Mouse (Mus musculus): ENCODE results near the gene Cdc14b.

The Cdc14b gene

DNA sequence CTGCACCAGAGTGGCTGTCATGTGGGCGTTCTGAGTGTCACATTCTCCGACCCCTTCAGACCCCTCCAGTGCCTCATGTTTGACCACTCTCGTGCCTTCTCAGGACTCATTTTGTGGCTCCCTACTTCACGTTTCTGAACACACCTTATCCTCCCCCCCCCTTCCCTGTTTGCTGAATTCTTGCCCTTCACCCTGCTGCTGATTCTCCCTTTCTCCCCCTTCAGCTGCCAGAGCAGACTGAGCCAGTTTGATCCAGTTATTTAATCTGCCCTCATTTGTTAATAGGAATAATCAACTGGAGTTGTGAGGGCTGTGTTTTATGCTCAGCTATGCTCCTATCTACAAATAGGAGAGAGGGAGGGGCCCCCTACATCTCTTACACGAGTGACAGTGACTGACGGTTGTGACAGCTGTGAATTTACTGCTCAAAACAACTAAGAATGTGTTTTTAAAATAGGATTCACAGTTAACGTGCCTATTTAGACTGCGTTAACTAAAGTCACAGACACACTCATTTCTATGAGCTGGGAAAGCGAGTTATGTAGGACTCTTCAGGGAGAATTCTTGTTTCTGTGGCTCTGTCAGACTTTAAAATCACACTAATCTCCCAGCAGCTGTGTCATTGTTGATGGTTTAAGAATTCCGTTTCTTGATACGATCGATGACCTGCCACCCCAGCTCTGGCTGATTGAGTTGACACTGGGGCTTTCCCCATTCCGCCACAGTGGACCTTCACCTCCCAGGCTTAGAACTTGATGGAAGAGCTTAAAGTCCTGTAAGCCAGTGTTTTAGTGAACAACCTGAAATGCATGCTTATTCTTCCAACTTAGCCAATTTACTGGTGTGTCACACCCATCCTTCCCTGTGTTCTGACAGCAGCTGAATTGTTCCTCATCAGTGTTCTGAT is 96.1 kb downstream of the Cdc14b start:
- DNase-seq (ENCODE audit: low spot score) = no peak

DNA sequence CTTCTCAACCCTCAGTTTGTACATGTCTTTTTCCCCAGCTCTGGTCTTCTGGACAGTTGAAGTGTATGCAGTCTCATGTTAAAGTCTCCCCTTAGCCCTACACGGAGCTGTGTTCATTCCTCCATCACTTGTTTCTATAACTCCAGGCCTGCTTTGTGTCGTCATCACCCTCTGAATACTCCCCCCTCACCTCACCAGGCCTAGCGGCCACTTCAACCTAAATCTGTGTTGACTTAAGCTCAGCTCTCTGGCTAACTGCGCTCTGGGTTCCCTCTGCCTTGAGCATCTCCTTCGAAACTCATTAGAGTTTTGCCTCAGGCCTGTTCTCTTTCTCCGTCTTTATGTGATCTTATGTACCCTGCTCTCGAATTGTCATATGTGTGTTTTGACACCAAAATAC is 97.1 kb downstream of the Cdc14b start:
- DNase-seq (ENCODE audit: low spot score) = no peak

DNA sequence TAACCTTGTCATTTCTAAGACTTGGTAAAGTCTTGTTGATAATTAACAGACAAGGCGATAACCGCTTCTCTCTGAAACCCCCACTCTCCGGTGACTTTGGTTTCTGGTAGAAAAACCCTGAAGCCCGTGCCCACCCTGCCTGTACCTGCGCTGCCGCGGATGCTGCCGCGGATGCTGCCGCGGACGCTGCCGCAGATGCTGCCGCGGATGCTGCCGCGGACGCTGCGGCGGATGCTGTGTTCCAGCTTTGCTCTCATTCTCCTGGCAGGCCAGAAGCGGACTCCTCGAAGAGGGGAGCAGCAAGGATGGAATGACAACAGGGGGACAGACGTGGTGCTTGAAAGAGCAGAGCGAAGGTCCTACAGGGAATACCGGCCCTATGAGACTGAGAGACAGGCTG is 105.3 kb downstream of the Cdc14b start:
- DNase-seq (ENCODE audit: low spot score) = no peak

DNA sequence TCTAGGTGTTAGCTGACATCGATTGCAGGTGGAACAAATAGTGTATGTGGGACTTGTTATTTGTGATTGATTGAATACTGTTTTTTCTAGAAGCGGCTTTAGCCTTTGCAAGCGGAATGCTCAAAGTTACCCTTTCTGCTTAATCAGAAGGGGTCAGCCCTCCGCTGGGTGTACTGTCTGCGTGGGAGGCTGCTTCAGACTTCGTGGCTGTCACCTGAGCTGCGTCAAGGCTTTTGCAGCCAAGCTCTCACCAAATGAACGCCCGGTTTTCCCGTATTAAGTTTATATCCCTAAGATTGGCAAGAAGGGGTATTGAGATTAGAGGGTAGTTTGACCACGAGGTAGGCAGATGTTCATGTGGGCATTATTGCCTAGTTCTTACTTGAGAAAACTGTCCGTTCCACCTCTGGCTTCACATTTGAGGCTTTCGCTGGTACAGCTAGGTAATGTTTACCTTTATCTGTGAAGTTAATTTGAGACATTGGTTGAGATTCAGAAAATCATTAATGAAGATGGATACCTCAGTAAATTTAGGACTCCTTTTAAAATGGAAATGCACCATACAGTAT is 111.9 kb downstream of the Cdc14b start:
- no peak for DNase-seq (ENCODE audit: low spot score)

DNA sequence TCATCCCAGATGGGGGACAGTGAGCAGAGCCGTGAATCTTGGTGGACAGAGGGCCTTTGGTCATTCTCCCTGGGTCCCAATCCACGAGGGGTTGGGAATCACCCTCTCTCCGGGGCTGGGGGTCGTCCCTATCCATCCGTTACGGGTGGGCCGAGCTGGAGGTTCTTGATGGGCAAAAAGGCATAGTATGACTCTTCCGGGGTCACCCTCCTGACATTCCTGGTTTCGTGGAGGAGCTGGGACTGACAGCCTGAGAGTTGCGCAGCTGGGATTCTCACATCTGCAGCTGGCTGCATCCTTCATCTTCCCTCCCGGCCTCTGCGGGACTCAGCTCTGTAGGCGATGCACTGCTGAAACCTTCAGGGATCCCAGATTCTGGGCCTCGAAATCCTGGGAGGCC is 112.5 kb downstream of the Cdc14b start:
- DNase-seq (ENCODE audit: low spot score) = no peak

DNA sequence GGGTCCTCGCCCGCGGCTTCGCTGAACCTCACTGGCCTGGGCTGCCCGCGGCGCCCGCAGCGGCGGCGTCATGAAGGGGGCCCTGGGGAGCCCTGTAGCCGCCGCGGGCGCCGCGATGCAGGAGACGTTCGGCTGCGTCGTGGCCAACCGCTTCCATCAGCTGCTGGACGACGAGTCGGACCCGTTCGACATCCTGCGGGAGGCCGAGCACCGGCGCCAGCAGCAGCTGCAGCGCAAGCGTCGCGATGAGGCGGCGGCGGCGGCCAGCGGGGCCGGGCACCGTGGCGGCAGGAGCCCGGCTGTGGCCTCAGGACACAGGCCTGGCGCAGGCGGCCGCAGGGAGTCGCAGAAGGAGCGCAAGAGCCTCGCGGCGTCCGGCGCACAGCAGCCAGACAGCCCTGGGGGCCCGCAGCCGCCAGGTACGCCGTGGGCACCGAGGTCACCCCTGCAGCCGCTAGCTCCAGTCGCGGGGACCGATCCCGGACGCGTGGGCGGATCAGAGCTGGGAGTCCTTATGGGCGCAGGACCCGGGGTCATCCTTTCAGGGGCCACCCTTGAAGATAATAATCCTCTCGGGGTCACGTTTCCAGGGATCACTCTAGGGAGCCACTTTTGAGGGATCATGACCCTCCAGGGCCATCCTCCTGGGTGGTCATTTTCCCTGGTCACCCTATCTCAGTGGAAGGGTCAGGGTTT is 113.0 kb downstream of the Cdc14b start:
- peak; percentile 7 for DNase-seq (ENCODE audit: low spot score)

DNA sequence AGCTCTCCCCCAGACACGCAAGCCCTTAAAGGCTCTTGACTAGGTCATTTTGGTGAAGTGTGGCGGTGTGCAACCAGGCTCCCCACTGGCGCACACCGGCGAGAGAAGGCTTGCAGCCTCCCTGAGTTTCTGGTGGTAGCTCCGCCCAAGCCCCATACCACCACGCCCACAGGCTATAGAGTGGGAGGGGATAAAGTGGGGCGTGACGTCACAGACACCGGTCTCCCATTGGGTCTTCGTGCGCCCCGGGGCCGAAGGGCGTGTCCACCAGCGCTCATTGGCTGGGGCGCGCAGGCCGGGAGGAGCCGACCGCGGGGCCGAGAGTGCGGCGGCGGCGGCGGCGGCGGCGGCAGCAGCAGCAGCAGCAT is 113.6 kb downstream of the Cdc14b start, which contains the start of gene Habp4:
Gene Habp4 (plus strand): TSS at position 277 of the 368 bp plus-strand sequence.
- peak; percentile 90 for DNase-seq (ENCODE audit: low spot score)

DNA sequence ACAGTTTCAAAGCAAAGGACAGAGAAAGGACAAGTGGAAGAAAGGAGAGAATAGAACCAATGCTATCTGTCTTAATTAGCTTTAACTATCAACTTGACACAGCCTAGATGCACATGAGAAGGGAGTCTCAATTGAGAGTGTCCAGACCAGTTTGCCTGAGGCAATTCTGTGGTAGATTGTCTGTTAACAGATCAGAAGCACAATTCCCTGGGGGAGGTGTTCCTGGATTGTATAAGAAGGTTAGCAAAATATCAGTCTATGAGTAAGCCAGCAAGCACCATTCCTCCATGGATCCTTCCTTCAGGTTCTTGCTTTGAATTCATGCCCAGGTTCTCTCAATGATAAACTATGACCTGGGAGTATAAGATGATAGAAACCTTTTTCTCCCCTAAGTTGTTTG is 118.1 kb downstream of the Cdc14b start:
- DNase-seq (ENCODE audit: low spot score) = no peak

DNA sequence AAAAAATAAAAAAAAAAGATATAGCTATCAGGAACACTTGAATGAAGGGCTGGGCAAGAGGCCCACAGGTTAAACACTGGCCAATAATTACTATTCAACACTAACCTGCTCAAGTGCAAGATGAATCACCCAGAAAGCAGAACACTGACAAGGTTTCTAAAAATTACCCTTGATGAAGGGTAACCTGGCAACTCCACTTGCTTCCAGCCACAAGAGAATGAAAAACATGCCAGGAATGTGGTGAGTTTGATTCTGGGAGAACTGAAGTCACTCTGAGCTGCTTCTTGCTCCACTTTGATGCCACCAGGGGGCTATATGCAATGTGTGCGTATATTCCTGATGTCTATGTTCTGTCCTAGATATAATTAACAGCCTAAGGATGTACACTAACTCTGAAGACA is 119.9 kb downstream of the Cdc14b start:
- no peak for DNase-seq (ENCODE audit: low spot score)

DNA sequence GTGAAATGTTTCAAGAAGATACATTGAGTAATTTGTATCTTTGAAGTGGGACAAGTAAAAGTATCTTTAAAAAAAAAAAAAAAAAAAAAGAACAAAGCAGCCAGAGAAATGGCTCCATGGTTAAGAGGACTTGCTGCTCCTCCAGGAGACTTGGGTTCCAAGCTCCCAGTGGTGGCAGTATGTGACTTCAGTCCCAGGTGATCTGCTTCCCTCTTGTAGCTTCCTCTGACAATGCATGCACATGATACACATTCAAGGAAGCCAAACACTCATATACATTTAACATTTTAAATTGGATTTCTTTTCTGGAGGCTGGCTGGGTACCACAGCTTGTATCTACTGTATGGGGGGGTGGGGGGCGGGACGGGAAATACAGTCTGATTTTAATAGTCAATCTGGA is 120.4 kb downstream of the Cdc14b start:
- DNase-seq (ENCODE audit: low spot score) = no peak

DNA sequence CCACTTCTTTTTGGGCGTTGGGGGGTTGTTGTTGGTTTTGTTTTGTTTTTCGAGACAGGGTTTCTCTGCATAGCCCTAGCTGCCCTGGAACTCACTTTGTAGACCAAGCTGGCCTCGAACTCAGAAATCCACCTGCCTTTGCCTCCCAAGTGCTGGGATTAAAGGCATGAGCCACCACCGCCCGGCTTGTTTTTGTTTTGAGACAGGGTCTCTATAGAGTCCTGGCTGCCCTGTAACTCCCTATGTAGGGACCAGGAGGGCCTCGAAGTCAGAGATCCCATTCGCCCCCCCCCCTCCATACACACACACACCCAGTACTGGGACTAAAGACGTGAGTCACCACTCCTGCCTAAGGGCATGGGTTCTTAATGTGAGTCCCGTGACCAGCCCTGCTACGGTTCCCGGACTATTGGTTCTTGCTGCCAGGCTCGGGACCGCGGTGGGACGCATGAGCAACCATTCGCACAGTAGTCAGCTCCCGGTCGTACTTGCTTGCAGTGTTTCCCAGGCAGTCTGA is 121.3 kb downstream of the Cdc14b start:
- DNase-seq (ENCODE audit: low spot score) = peak; percentile 19

DNA sequence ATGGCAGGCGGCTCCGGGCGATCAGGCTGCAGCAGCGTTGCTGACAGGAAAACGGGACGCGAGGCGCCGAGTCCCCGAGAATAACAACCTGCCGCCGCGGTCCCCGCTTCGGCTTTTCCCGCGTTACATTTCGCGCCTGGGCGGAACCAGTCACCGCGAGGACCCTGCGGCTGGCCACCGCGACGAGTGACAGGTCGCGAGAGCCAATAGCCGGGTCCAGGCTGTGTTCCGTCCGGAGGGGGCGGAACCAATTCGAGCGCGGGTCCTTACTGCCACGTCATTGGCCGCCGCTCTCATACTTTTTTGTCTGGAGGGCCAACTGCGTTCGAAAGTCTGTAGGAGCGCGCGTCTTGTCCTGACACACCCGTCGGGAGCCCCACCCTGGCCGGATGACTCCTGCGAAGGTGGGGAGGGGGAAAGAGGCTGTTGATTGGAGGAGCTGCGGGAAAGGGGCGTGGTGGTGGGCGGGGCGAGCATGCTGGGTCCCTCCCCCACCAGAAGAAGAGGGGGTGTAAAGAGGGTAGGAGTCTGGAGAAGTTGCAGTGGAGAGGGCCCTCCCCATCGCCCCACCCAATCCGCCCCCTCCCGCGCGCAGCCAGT is 121.9 kb downstream of the Cdc14b start, which contains the start of gene Zfp367:
Gene Zfp367 (minus strand): TSS at position 120 of the 600 bp plus-strand sequence.
- DNase-seq (ENCODE audit: low spot score) = peak; percentile 83

DNA sequence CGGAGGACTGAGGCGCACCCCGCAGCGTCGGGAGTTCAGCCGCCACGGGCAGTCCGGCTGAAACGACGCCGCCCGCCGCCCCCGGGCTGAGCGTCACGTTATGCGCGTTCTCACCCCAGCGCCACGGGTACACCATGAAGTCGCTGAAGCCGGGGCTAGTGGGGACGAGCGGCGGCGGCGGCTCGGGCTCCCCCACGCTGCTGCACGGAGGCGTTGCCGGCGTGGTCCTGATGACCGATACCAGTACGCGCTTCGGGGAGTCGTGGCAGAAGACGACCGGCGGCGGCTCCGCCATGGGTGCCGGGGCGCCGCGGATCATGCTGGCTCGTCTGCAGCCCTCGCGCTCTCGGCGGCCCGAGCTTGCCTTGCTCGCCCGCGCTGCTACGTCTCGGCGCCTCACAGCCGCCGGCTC is 122.4 kb downstream of the Cdc14b start:
- no peak for DNase-seq (ENCODE audit: low spot score)

DNA sequence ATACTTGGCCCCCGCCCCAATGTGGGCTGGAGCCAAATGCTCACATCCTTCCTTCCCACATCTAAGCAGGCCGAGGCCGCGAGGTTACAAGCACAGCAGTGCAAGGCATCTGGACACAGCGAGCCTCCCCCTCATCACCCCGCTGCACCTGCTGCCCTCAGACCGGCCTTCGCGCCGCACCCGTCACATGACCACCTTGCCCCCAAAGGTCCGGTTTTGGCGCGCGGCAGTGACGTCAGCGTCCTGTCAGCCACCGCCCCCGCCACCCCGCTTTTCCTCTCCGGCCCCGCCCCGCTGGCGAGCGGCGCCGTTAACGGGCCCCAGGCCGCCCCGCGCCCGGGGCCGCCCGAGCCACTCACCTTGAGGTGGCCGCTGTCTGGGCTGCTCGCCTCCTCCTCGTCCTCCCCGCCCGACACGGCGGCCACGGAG is 122.8 kb downstream of the Cdc14b start:
- DNase-seq (ENCODE audit: low spot score) = peak; percentile 70

DNA sequence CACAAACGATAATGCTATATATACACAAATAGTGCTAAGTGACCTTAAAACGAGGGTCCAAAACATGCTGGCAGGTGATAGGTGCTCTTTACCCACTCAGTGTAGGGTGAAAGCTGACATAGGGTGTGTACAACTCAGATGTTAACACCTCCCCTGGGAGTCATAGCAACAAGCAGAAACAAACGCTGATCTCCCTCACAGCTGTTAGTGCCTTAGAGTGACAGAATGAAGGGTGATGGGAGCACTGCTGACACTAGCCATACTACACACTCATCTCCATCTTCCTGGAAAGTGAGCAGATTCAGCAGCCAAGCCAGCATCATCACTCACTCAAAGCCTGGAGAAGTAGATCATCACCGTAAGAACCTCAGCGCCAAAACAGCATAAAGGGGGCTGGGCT is 125.0 kb downstream of the Cdc14b start:
- DNase-seq (ENCODE audit: low spot score) = no peak

Measured in ovary, postnatal 10 days (tissue).